Mouse (Mus musculus): ENCODE data around the gene Slit3. TPM values are rescaled to one million over a fixed set of nuclear protein-coding genes. Genes with fewer than 3 reads are reported as not detected.

Gene Slit3
- polyA plus RNA-seq, 2 experiments: 0.20 to 0.23 TPM

- Histone ChIP-seq H3K4me2 (ENCODE audit: low read depth) (no peak overlapping the region), H3K4me1 (replicated peaks; ENCODE audit: control insufficient read depth in 2 of 2, insufficient read depth in 2 of 2, low read length in 1 of 2) (peaks cover 0 to 8% of the 10 kb centered on the region in 2 experiments; a peak in 1 of 4 replicates), H3K9me3 (ENCODE audit: control insufficient read depth, low read length) (no peaks in the 10 kb centered on the region), H3K9ac (replicated peaks) (no peak overlapping the region), H3K27me3 (ENCODE audit: control insufficient read depth, insufficient read depth, low read length) (no peaks in the 10 kb centered on the region), H3K36me3 (replicated peaks; ENCODE audit: control insufficient read depth, insufficient read depth, low read depth) (no peaks in the 10 kb centered on the region), H3K4me3 (ENCODE audit: insufficient read depth in 1 of 2, low read depth in 2 of 2, low read length in 2 of 2) (no peak overlapping the region), H3K27ac (no peak overlapping the region)
- DNase-seq (ENCODE audit: low read depth in 3 of 3, low spot score in 3 of 3) (no peak), ATAC-seq (ENCODE audit: insufficient read depth) (no peak)
- TF ChIP-seq EP300 (IDR thresholded peaks at IDR 0.05; ENCODE audit: low read depth) (no peak), CTCF (IDR thresholded peaks at IDR 0.05; ENCODE audit: low read depth) (no peak)
- WGBS (ENCODE audit: insufficient replicate concordance): 64% methylated on average over 6 of the region's 6 CpGs
Observed at GRCm38 (mm10) chr11:35466701-35467100, 345.7 kb downstream of the Slit3 start.

- no peak overlapping the region for H3K4me3 ChIP-seq (ENCODE audit: insufficient read depth in 1 of 2, low read depth in 2 of 2, low read length in 2 of 2)
- peaks cover 0 to 8% of the 10 kb centered on the region in 2 experiments; a peak in 1 of 4 replicates for H3K4me1 ChIP-seq (replicated peaks; ENCODE audit: control insufficient read depth in 2 of 2, insufficient read depth in 2 of 2, low read length in 1 of 2)
- no peak overlapping the region for H3K27ac ChIP-seq
- TF ChIP-seq EP300 (IDR thresholded peaks at IDR 0.05; ENCODE audit: low read depth): no peak
- no peak for TF ChIP-seq CTCF (IDR thresholded peaks at IDR 0.05; ENCODE audit: low read depth)
- H3K9me3 ChIP-seq (ENCODE audit: control insufficient read depth, low read length): no peaks in the 10 kb centered on the region
- WGBS (ENCODE audit: insufficient replicate concordance): 68% methylated on average over 7 of the region's 7 CpGs
- H3K36me3 ChIP-seq (replicated peaks; ENCODE audit: control insufficient read depth, insufficient read depth, low read depth): no peaks in the 10 kb centered on the region
- H3K27me3 ChIP-seq (ENCODE audit: control insufficient read depth, insufficient read depth, low read length): no peaks in the 10 kb centered on the region
- no peak for DNase-seq (ENCODE audit: low read depth in 3 of 3, low spot score in 3 of 3)
- no peak overlapping the region for H3K4me2 ChIP-seq (ENCODE audit: low read depth)
- H3K9ac ChIP-seq (replicated peaks): no peak overlapping the region
- ATAC-seq (ENCODE audit: insufficient read depth): no peak
Observed at GRCm38 (mm10) chr11:35468847-35469246, 347.8 kb downstream of the Slit3 start.

GRCm38 (mm10) chr11:35469940-35470339 lies 348.9 kb downstream of the Slit3 start:
- Histone ChIP-seq H3K36me3 (replicated peaks; ENCODE audit: control insufficient read depth, insufficient read depth, low read depth) (no peaks in the 10 kb centered on the region), H3K4me3 (ENCODE audit: insufficient read depth in 1 of 2, low read depth in 2 of 2, low read length in 2 of 2) (no peak overlapping the region), H3K4me1 (replicated peaks; ENCODE audit: control insufficient read depth in 2 of 2, insufficient read depth in 2 of 2, low read length in 1 of 2) (peaks cover 0 to 8% of the 10 kb centered on the region in 2 experiments; a peak in 1 of 4 replicates), H3K4me2 (ENCODE audit: low read depth) (no peak overlapping the region), H3K9me3 (ENCODE audit: control insufficient read depth, low read length) (no peaks in the 10 kb centered on the region), H3K27me3 (ENCODE audit: control insufficient read depth, insufficient read depth, low read length) (no peaks in the 10 kb centered on the region), H3K27ac (no peak overlapping the region), H3K9ac (replicated peaks) (no peak overlapping the region)
- no peak for ATAC-seq (ENCODE audit: insufficient read depth)
- WGBS (ENCODE audit: insufficient replicate concordance): 54% methylated on average over 4 of the region's 4 CpGs
- DNase-seq (ENCODE audit: low read depth in 3 of 3, low spot score in 3 of 3): no peak
- TF ChIP-seq EP300 (IDR thresholded peaks at IDR 0.05; ENCODE audit: low read depth) (no peak), CTCF (IDR thresholded peaks at IDR 0.05; ENCODE audit: low read depth) (no peak)

DNA sequence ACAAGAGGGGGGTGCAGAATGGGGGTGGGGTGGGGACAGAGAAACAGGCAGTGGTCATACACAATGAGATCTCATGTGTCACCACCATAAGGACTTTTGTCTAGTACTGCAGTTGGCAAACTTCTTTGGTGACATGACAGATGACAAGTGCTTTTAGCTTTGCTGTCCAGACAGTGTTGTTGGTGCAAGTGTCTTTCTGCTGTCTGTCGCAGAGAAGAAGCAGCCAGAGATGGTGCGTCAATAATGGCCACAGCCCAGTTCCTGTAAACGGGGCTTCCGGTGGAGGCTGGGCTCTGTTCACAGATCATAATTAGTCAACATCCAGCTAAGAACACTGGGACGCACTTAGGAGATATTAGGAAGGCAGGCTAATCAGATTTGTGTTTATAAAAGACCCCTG lies 349.8 kb downstream of the Slit3 start:
- DNase-seq (ENCODE audit: low read depth in 3 of 3, low spot score in 3 of 3) (no peak), ATAC-seq (ENCODE audit: insufficient read depth) (no peak)
- Histone ChIP-seq H3K27me3 (ENCODE audit: control insufficient read depth, insufficient read depth, low read length) (no peaks in the 10 kb centered on the region), H3K4me1 (replicated peaks; ENCODE audit: control insufficient read depth in 2 of 2, insufficient read depth in 2 of 2, low read length in 1 of 2) (peaks cover 0 to 8% of the 10 kb centered on the region in 2 experiments; a peak in 1 of 4 replicates), H3K27ac (no peak overlapping the region), H3K9me3 (ENCODE audit: control insufficient read depth, low read length) (no peaks in the 10 kb centered on the region), H3K9ac (replicated peaks) (no peak overlapping the region), H3K4me2 (ENCODE audit: low read depth) (no peak overlapping the region), H3K36me3 (replicated peaks; ENCODE audit: control insufficient read depth, insufficient read depth, low read depth) (no peaks in the 10 kb centered on the region), H3K4me3 (ENCODE audit: insufficient read depth in 1 of 2, low read depth in 2 of 2, low read length in 2 of 2) (no peak overlapping the region)
- no peak for TF ChIP-seq EP300 (IDR thresholded peaks at IDR 0.05; ENCODE audit: low read depth)
- TF ChIP-seq CTCF (IDR thresholded peaks at IDR 0.05; ENCODE audit: low read depth): no peak
- WGBS (ENCODE audit: insufficient replicate concordance): 63% methylated on average over 5 of the region's 5 CpGs

DNA sequence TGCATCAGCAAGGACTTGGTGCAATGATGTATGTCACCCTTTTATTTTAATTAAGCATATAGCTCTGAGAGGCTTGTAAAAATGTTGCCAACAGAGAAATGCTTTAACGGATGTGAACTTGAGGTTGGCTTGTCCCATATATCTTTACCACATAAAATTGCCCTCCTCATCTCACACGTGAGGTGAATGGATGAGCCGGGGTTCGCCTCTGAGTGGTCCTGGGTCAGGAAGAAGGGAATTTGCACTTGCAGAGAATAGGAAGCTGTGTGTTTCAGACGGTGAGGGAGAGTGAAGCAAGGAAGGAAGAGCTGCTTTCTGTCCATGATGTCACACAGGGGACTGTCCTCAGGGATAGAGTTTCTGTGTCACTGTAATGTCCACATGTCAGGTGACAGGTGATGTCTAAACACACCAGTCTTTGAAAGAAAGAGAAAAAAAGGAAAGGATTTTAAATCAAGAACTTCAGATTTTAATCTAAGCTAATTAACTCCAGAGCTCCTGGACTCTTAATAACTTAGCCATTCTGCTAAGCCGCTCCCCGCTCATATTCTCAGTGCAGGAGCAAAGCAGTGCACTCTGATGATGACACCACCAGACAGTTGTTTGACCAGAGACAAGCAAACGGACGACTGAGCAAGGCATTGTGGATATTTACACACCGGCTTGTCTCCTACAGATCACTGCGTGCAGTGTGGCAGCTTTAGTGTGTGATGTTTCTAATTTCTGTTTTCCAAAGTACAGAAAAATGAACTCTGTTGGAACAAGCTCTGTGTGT lies 352.0 kb downstream of the Slit3 start:
- no peak overlapping the region for H3K4me3 ChIP-seq (ENCODE audit: insufficient read depth in 1 of 2, low read depth in 2 of 2, low read length in 2 of 2)
- TF ChIP-seq EP300 (IDR thresholded peaks at IDR 0.05; ENCODE audit: low read depth) (no peak), CTCF (IDR thresholded peaks at IDR 0.05; ENCODE audit: low read depth) (no peak)
- ATAC-seq (ENCODE audit: insufficient read depth): no peak
- no peak overlapping the region for H3K27ac ChIP-seq
- no peaks in the 10 kb centered on the region for H3K36me3 ChIP-seq (replicated peaks; ENCODE audit: control insufficient read depth, insufficient read depth, low read depth)
- no peaks in the 10 kb centered on the region for H3K9me3 ChIP-seq (ENCODE audit: control insufficient read depth, low read length)
- WGBS (ENCODE audit: insufficient replicate concordance): 62% methylated on average over 11 of the region's 11 CpGs
- H3K4me2 ChIP-seq (ENCODE audit: low read depth): no peak overlapping the region
- DNase-seq (ENCODE audit: low read depth in 3 of 3, low spot score in 3 of 3): no peak
- H3K4me1 ChIP-seq (replicated peaks; ENCODE audit: control insufficient read depth in 2 of 2, insufficient read depth in 2 of 2, low read length in 1 of 2): peaks cover 0 to 8% of the 10 kb centered on the region in 2 experiments; a peak in 1 of 4 replicates
- no peak overlapping the region for H3K9ac ChIP-seq (replicated peaks)
- no peaks in the 10 kb centered on the region for H3K27me3 ChIP-seq (ENCODE audit: control insufficient read depth, insufficient read depth, low read length)

Data from liver, embryonic 14.5 days (tissue).